Mouse (Mus musculus) CD4-positive, CD25-positive, alpha-beta regulatory T cell (primary cell): ENCODE data around the gene Mrpl27. TPM values are rescaled to one million over a fixed set of nuclear protein-coding genes. Genes with fewer than 3 reads are reported as not detected.

Source experiments
- polyA plus RNA-seq: library from polyadenylated mRNA; unstranded; fragments of 100-300 nt; shearing (Covaris generic); gene quantifications from one replicate; pipeline ENCODE4 v1.2.1, GENCODE M21; 2017

The Mrpl27 gene
- polyA plus RNA-seq: 59.5 TPM

GRCm38 (mm10) chr11:94653663-94654436 lies at the start of gene Mrpl27, which contains the start of gene Eme1:
Gene Mrpl27 (plus strand): TSS chr11:94653767.
Gene Eme1 (minus strand): TSS chr11:94653964.

DNA sequence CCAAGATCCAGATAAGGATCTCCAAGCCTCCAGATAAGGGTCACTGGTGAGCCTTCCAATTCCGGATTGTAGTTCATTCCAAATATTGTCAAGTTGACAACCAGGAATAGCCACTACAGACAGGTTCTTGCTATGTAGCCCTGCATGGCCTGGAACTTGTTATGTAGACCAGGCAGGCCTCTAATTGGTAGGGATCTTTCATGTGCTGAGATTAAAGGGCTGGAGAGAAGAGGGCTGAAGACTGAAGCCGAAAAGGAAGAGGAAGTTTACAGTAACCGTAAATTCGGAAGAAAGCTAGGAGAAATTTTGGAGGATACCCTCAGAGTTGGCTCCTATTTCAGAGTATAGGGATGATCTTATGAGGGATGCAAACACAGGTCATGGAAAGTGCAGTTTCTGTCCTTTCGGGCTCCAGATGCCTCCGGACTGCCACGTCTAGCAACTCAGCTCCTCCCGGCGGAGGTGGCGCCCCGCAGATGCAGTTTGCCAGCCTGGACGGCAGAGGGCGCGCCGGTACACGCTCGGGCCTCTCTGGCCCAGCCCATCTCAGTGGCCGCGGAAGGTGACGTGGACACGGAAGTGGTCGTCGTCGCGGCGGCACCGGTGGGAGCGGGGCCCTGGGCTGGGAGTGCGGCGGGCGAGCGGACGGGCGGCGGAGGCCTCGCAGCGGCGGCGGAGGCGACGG lies 24.2 kb upstream of the Mrpl27 start, which contains the start of gene Lrrc59:
TSS of gene Lrrc59 (plus strand) at position 569 of the 685 bp plus-strand sequence.

GRCm38 (mm10) chr11:94676754-94677606 lies 23.4 kb downstream of the Mrpl27 start, which contains the start of gene Xylt2:
Gene Xylt2 (minus strand): TSS chr11:94677515.

GRCm38 (mm10) chr11:94704472-94704871 lies 50.9 kb downstream of the Mrpl27 start, which contains the start of gene Gm11541:
Gene Gm11541 (minus strand): TSS chr11:94704499.

Other genes with a start within 250 kb of the Mrpl27 start
- gene Cacna1g, start 179.6 kb upstream of the Mrpl27 start, polyA plus RNA-seq: not detected
- not detected for gene Spata20, start 167.6 kb upstream of the Mrpl27 start, polyA plus RNA-seq
- not detected for gene Epn3, start 153.8 kb upstream of the Mrpl27 start, polyA plus RNA-seq
- gene Mycbpap, start 132.0 kb upstream of the Mrpl27 start, polyA plus RNA-seq: not detected
- gene Rsad1, start 104.5 kb upstream of the Mrpl27 start, polyA plus RNA-seq: 4.3 TPM
- gene Chad, start 88.7 kb upstream of the Mrpl27 start, polyA plus RNA-seq: 0.20 TPM
- gene Acsf2, start 51.9 kb upstream of the Mrpl27 start, polyA plus RNA-seq: 6.1 TPM
- 60.2 TPM for gene Lrrc59, start 24.0 kb upstream of the Mrpl27 start, polyA plus RNA-seq
- 1.7 TPM for gene Eme1, start 197 bp downstream of the Mrpl27 start, polyA plus RNA-seq
- 44.2 TPM for gene Xylt2, start 23.7 kb downstream of the Mrpl27 start, polyA plus RNA-seq
- gene Gm11541, start 50.7 kb downstream of the Mrpl27 start, polyA plus RNA-seq: not detected
- gene Cdc34b, start 88.0 kb downstream of the Mrpl27 start, polyA plus RNA-seq: 0.23 TPM
- 0.08 TPM for gene Tmem92, start 128.9 kb downstream of the Mrpl27 start, polyA plus RNA-seq